Mouse (Mus musculus) forebrain, embryonic 14.5 days (tissue): ENCODE data around the gene Alpl. TPM values are rescaled to one million over a fixed set of nuclear protein-coding genes. Genes with fewer than 3 reads are reported as not detected.

Experiments
- ATAC-seq: fragments of 200-750 bp; cut with Nextera tagmentation; 2 replicates; pipeline ENCODE4 v1.8.0; 2017; ENCODE audit warnings: mild to moderate bottlenecking, moderate library complexity
- DNase-seq: peaks from one replicate; pipeline ENCODE4 v3.0.0-alpha.2; 2015; ENCODE audit warnings: low spot score
- H3K27ac ChIP-seq: fragments of 300-500 bp; sonication (generic); 2 replicates; pipeline ENCODE4 v1.5.1; 2014; ENCODE audit warnings: low read depth, mild to moderate bottlenecking, control low read depth, low read length, moderate library complexity
- H3K27me3 ChIP-seq: fragments of 300-500 bp; sonication (generic); replicated peaks from 2 replicates; pipeline ENCODE4 v1.6.1; 2014; ENCODE audit warnings: low read length, control low read depth, mixed read lengths; ENCODE audit not compliant: control insufficient read depth, insufficient read depth
- H3K36me3 ChIP-seq: fragments of 300-500 bp; sonication (generic); 2 replicates; pipeline ENCODE4 v1.6.1; 2014; ENCODE audit warnings: low read length, control low read depth; ENCODE audit not compliant: control insufficient read depth, insufficient read depth
- H3K4me1 ChIP-seq: fragments of 300-500 bp; sonication (generic); 2 replicates; pipeline ENCODE4 v1.6.1; 2014; ENCODE audit warnings: antibody characterized with exemption, low read length, control low read depth; ENCODE audit not compliant: control insufficient read depth, insufficient read depth
- H3K4me2 ChIP-seq: fragments of 300-500 bp; sonication (generic); 2 replicates; pipeline ENCODE4 v1.6.1; 2014; ENCODE audit warnings: mild to moderate bottlenecking, control low read depth, low read length
- H3K4me3 ChIP-seq: fragments of 300-500 bp; sonication (generic); 2 replicates; pipeline ENCODE4 v1.5.1; 2014; ENCODE audit warnings: low read depth, low read length, control low read depth
- H3K9ac ChIP-seq: fragments of 300-500 bp; sonication (generic); 2 replicates; pipeline ENCODE4 v1.6.1; 2014; ENCODE audit warnings: mild to moderate bottlenecking, low read length, control low read depth, moderate library complexity
- H3K9me3 ChIP-seq: fragments of 300-500 bp; sonication (generic); replicated peaks from 2 replicates; pipeline ENCODE4 v1.6.1; 2016; ENCODE audit warnings: low read length, control low read depth, mixed read lengths; ENCODE audit not compliant: control insufficient read depth
- WGBS: fragments of 180-500 bp; shearing (Covaris S2); extraction: QIAGEN DNeasy Blood & Tissue Kit; methylation state at CpG from one replicate; pipeline ENCODE4 v1.1.7; 2014; 5-methylcytosine and 5-hydroxymethylcytosine counted together
- polyA plus RNA-seq: library from polyadenylated mRNA; unstranded; fragments of >200 nt; fragmentation: Nextera tagmentation; extraction: Ambion mirVana; gene quantifications from 2 replicates; pipeline ENCODE4 v1.2.1, GENCODE M21; 2014

The Alpl gene
- polyA plus RNA-seq, 1 experiment from 2014 or later = 7.7 TPM

DNA sequence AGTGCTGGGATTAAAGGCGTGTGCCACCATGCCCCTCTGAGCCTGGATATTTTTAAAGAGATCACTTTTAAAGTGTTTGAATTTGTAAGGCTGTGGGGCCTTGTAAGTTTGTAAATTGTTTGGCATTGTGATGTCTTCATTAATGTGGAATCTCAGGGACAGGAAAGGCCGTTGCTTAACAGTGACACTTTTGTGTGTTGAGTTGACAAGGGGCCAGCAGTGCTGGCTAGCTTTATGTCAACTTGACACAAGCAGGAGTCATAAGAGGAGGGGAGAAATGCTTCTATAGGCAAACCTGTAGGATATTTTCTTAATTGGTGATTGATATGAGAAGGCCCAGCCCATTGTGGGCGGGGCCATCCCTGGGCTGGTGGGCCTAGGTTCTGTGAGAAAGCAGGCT, 15.2 kb downstream of the Alpl start:
- ATAC-seq (no peak), DNase-seq (no peak)
- Histone ChIP-seq H3K36me3 (no peaks in the 10 kb centered on the region), H3K4me3 (no peak overlapping the region), H3K4me1 (peaks cover 10% of the 10 kb centered on the region; the same call in 1 of the 2 replicates), H3K27ac (no peak overlapping the region), H3K4me2 (no peak overlapping the region), H3K9me3 (no peaks in the 10 kb centered on the region), H3K9ac (no peak overlapping the region), H3K27me3 (no peaks in the 10 kb centered on the region)
- 70% methylated on average over 3 of the region's 3 CpGs for WGBS

DNA sequence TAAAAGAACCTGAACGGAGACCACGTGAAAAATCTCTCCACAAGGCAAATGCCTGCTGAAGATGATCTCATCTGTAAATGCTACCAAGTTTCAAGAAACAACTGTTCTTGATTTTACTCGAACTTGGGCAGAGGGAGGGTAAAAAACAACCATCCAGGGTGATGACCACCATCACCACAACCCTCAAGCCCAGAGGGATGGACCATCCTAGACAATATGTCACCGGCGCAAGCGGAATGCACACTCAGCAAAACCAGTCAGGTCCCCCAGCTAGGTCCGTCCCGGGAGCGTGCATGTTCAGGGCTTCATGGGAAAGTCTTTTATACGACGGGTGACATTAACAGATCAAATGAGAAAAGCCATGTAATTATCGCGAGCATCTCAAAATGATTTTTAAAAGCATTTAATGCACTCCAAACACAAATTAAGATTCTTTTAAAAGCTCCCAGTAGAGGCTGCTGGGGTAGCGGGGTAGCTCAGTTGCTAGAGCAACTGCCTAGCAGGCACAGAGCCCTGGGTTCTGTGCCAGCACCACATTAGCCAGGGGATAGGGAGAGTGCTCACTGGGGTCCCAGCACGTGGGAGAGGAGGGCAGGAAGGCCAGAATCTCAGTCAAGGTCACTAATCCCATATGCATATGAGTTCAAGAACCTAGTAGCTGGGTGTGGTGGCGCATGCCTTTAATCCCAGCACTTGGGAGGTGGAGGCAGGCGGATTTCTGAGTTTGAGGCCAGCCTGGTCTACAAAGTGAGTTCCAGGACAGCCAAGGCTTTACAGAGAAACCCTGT, 17.6 kb downstream of the Alpl start:
- Histone ChIP-seq H3K4me1 (peaks cover under 1% of the 10 kb centered on the region; the same call in 1 of the 2 replicates), H3K27ac (no peak overlapping the region), H3K27me3 (no peaks in the 10 kb centered on the region), H3K9ac (no peak overlapping the region), H3K36me3 (no peaks in the 10 kb centered on the region), H3K4me3 (no peak overlapping the region), H3K9me3 (no peaks in the 10 kb centered on the region), H3K4me2 (no peak overlapping the region)
- DNase-seq (no peak), ATAC-seq (no peak)
- 78% methylated on average over 17 of the region's 17 CpGs for WGBS

DNA sequence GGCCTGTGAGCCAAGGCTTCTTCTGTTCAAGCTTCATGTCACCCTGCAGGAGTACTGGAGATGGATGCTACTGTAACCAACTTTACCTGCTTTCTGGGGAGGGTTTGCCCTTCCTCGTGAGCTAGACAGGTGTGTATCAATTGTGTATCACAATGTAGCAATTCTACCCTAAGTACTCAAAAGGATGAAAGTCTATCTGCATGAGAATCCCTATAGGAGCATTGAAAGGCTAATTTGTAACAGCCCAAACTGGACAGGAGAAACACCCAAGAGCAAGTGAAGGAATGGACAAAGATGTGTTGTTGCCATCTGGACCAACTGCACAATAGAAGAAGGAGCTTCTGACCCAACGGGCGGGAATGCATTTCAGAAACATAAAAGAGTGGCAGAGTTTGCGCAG, 18.3 kb downstream of the Alpl start:
- H3K27me3 ChIP-seq = no peaks in the 10 kb centered on the region
- no peaks in the 10 kb centered on the region for H3K4me1 ChIP-seq
- no peak for ATAC-seq
- no peak overlapping the region for H3K4me2 ChIP-seq
- WGBS = 90% methylated on average over 4 of the region's 4 CpGs
- H3K4me3 ChIP-seq = no peak overlapping the region
- H3K9ac ChIP-seq = no peak overlapping the region
- H3K36me3 ChIP-seq = no peaks in the 10 kb centered on the region
- no peak overlapping the region for H3K27ac ChIP-seq
- no peaks in the 10 kb centered on the region for H3K9me3 ChIP-seq
- no peak for DNase-seq

DNA sequence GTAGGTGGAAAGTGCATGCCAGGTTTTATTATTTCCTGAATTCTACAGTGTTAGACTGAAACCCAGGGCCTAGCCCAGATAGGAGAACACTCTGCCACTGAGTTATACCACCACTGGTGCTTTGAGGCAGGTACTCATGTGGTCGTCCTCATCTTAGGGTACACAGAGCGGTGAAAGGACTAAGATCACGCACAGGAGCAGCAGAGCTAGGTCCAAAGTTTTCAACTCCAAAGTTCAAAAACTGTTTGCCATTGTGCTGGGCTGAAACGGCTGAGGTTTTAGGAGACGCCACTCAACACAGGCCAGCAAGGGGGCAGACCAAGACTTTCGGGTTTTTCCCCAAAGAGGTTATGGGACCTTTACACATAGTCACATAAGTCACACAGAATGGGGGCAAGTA, 21.7 kb downstream of the Alpl start:
- Histone ChIP-seq H3K4me3 (no peak overlapping the region), H3K9ac (no peak overlapping the region), H3K4me1 (no peaks in the 10 kb centered on the region), H3K36me3 (no peaks in the 10 kb centered on the region), H3K4me2 (no peak overlapping the region), H3K9me3 (no peaks in the 10 kb centered on the region), H3K27me3 (no peaks in the 10 kb centered on the region), H3K27ac (no peak overlapping the region)
- DNase-seq = no peak
- ATAC-seq = no peak
- WGBS = 83% methylated on average over 6 of the region's 6 CpGs

DNA sequence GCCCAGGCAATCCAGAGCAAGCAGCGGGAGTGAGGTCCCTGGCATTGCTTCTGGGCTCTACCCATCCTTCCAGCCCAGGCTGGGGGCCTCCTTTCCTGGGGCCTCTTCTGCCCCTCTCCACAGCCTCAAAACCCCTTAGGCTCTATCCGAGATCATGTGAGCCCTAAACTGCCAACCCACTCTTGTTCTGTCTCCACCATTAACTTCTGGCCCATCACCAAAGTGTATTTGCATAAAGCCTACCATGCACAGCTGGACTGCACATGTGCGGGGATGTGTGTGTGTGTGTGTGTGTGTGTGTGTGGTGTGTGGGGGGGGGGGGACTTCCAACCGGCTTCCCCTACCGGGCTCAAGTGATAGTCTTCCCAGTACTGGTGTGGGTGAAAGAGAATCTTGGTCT, 22.2 kb downstream of the Alpl start:
- WGBS = 69% methylated on average over 5 of the region's 5 CpGs

DNA sequence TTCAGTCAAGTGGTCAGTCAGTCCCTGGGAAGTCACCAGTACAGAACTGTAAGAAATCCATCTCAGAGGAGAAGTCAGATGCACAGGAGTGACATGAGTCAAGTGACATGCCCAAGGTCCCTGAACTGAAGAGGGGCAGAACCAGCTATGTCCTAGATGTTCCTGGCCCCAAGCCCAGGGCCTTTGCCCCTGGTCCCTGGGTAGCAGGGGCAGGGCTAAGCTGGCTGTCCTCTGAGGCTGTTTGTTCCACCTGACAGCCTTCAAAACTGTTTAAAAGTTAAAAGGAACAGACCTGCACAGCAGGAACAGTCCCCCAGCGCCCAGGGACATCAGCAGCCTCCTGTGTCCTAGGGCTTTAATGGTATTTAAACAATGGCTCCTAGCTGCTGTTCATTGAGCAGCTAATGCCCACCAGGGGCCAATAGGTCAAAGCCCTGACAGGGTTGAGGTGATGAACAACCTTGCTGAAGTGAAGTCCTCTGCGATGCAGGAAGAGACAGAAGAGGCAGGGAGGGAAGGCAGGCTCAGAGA, 22.8 kb downstream of the Alpl start:
- no peak overlapping the region for H3K4me3 ChIP-seq
- H3K4me1 ChIP-seq = no peaks in the 10 kb centered on the region
- DNase-seq (no peak), ATAC-seq (no peak)
- no peak overlapping the region for H3K27ac ChIP-seq
- no peaks in the 10 kb centered on the region for H3K27me3 ChIP-seq
- H3K36me3 ChIP-seq = no peaks in the 10 kb centered on the region
- no peak overlapping the region for H3K9ac ChIP-seq
- no peak overlapping the region for H3K4me2 ChIP-seq
- H3K9me3 ChIP-seq = no peaks in the 10 kb centered on the region
- WGBS = 13% methylated on average over 2 of the region's 2 CpGs

More for the DNA sequence above, 22.2 kb downstream of the Alpl start:
- Histone ChIP-seq H3K27me3 (no peaks in the 10 kb centered on the region), H3K9me3 (no peaks in the 10 kb centered on the region), H3K4me2 (no peak overlapping the region), H3K4me3 (no peak overlapping the region), H3K27ac (no peak overlapping the region), H3K36me3 (no peaks in the 10 kb centered on the region), H3K4me1 (no peaks in the 10 kb centered on the region), H3K9ac (no peak overlapping the region)
- DNase-seq (no peak), ATAC-seq (no peak)

DNA sequence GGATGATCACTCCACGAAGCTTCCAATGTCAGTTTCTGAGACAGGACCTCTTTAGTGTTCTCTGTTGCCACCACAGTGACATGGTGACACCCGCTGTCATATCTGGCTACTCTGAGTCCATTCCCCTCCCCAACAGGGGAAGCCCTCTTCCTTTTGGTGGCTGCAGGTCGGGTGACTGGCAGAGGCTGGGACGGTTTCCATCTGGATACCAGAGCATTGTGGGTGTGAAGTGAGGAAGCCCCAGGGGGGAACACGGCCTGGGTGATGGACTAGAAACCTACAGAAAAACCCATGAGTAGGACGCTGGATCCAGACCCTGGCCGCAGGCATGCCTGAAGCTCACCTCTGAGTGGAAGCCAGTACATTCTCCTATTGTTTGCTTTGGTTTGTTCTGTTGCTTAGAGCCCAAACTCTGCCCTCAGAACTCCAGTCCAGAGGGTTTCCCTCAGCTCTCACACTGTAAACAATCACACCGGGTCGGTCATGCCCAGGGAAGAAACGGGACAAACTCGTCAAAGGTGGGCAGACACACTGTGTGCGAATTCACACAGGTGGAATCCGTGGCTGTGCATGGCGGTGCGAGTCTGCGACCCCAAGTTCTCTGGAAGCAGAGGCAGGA, 23.6 kb downstream of the Alpl start:
- ATAC-seq (no peak), DNase-seq (no peak)
- no peaks in the 10 kb centered on the region for H3K27me3 ChIP-seq
- no peaks in the 10 kb centered on the region for H3K36me3 ChIP-seq
- WGBS = 94% methylated on average over 16 of the region's 16 CpGs
- no peak overlapping the region for H3K4me2 ChIP-seq
- no peak overlapping the region for H3K27ac ChIP-seq
- no peaks in the 10 kb centered on the region for H3K4me1 ChIP-seq
- H3K4me3 ChIP-seq = no peak overlapping the region
- no peaks in the 10 kb centered on the region for H3K9me3 ChIP-seq
- no peak overlapping the region for H3K9ac ChIP-seq

DNA sequence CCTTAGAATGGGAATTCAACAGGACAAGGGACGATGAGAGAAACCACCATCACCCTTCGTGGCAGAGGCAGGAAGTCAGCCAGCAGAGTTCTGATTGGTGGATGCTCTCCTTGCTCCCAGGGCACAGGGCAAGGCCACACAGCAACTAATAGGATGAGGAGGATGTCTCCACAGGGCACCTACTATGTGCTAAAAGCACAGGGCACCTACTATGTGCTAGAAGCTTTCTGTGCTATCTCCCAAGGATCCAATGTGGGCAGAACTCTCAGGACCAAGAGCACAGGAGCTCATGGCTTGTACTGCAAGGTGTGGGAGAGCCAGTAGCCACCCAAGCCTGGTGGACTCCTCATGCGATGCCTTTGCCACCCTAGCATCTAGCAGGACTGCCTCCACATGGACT, 24.4 kb downstream of the Alpl start:
- no peak overlapping the region for H3K9ac ChIP-seq
- no peak overlapping the region for H3K27ac ChIP-seq
- H3K36me3 ChIP-seq = no peaks in the 10 kb centered on the region
- DNase-seq (no peak), ATAC-seq (no peak)
- H3K4me3 ChIP-seq = no peak overlapping the region
- no peaks in the 10 kb centered on the region for H3K4me1 ChIP-seq
- no peak overlapping the region for H3K4me2 ChIP-seq
- H3K27me3 ChIP-seq = no peaks in the 10 kb centered on the region
- WGBS = 82% methylated on average over 3 of the region's 3 CpGs
- no peaks in the 10 kb centered on the region for H3K9me3 ChIP-seq
